In genomic region chr2:84259222-84259621, GRCm38 (mm10) we compare ENCODE assay signal across 27 mouse cellular contexts.
A peak's percentile ranks its signal among the peaks of the same experiment; 100 is the strongest.
DNase-seq lines count a peak whose midpoint lies in the region; ATAC-seq and TF ChIP-seq lines count a peak whose summit lies in the region.
"Had no signal": no experiment of that assay in that cellular context is flagged by ENCODE, and none has a peak within 500 bp of the region (broad histone marks: within the 10 kb centered on the region; RNA-seq: fewer than 3 reads in every experiment).

No protein-coding gene starts in this region.

- no peaks in the 10 kb centered on the region for H3K9me3 ChIP-seq in kidney, embryonic 14.5 days (ENCODE audit: control insufficient read depth, low read length)
- no peaks in the 10 kb centered on the region for H3K9me3 ChIP-seq in limb, embryonic 14.5 days (ENCODE audit: control insufficient read depth, low read length)
- no peaks in the 10 kb centered on the region for H3K9me3 ChIP-seq in limb, embryonic 10.5 days (replicated peaks)
- H3K9me3 ChIP-seq: forebrain, embryonic 13.5 days; midbrain, embryonic 13.5 days; stomach, embryonic 15.5 days had no signal

- H3K4me3 ChIP-seq in gastrocnemius, adult 2 months: no peak overlapping the region
- no peak overlapping the region for H3K4me3 ChIP-seq in kidney, embryonic 14.5 days (ENCODE audit: low read length)
- no peak overlapping the region for H3K4me3 ChIP-seq in limb, embryonic 14.5 days (replicated peaks; ENCODE audit: low read length)
- no peak overlapping the region for H3K4me3 ChIP-seq in limb, embryonic 10.5 days
- H3K4me3 ChIP-seq: forebrain, embryonic 13.5 days; midbrain, embryonic 13.5 days; stomach, embryonic 15.5 days had no signal

- DNase-seq in gastrocnemius, adult 2 months: no peak
- DNase-seq in gastrocnemius, postnatal 14 days: no peak
- no peak for DNase-seq in kidney, adult 18-20 months
- DNase-seq in limb, embryonic 14.5 days (ENCODE audit: low spot score): peak; percentile 38
- DNase-seq in limb, embryonic 10.5 days (ENCODE audit: low spot score): no peak
- DNase-seq in thymus, postnatal 14 days: no peak
- DNase-seq: adrenal gland, postnatal 25 days; cerebellum, adult 18-20 months; cerebellum, postnatal 10 days; gastrocnemius, postnatal 25 days; heart, adult 11 months; heart, postnatal 4 days; left cerebral cortex, postnatal 4 days; liver; lung, adult 2 months; lung, postnatal 10 days; right cerebral cortex, postnatal 25 days; thymus, postnatal 25 days had no signal

- no peak overlapping the region for H3K4me2 ChIP-seq in kidney, embryonic 14.5 days (replicated peaks; ENCODE audit: low read depth, low read length)
- H3K4me2 ChIP-seq in limb, embryonic 14.5 days (replicated peaks; ENCODE audit: low read depth, low read length, severe bottlenecking): no peak overlapping the region
- H3K4me2 ChIP-seq: forebrain, embryonic 13.5 days; heart, embryonic 11.5 days; hindbrain, embryonic 14.5 days; midbrain, embryonic 13.5 days; stomach, embryonic 15.5 days had no signal

- no peaks in the 10 kb centered on the region; the same call in 1 of the 2 replicates for H3K4me1 ChIP-seq in kidney, embryonic 14.5 days (ENCODE audit: control insufficient read depth, insufficient read depth, low read length)
- no peaks in the 10 kb centered on the region for H3K4me1 ChIP-seq in limb, embryonic 14.5 days (ENCODE audit: control insufficient read depth, insufficient read depth, low read length)
- H3K4me1 ChIP-seq in limb, embryonic 10.5 days: no peaks in the 10 kb centered on the region
- H3K4me1 ChIP-seq: forebrain, embryonic 13.5 days; midbrain, embryonic 13.5 days; stomach, embryonic 15.5 days had no signal

- TF ChIP-seq POLR2A in limb, embryonic 14.5 days (IDR thresholded peaks at IDR 0.05; ENCODE audit: borderline replicate concordance, extremely low read depth, insufficient read depth, insufficient read length): no peak

- peak; percentile 13; the same call in 1 of the 2 replicates for ATAC-seq in kidney, embryonic 14.5 days (ENCODE audit: low FRiP score, low TSS enrichment)
- ATAC-seq in limb, embryonic 14.5 days (ENCODE audit: low FRiP score, low read depth): no peak
- ATAC-seq: forebrain, embryonic 13.5 days; inflammation-experienced regulatory T-cells, adult 6 months; midbrain, embryonic 13.5 days had no signal

- TF ChIP-seq CTCF in gastrocnemius, adult 2 months (IDR thresholded peaks at IDR 0.05): peak; percentile 52

- WGBS in kidney, embryonic 14.5 days: 61% methylated on average over 1 of the region's 1 CpGs
- 71% methylated on average over 1 of the region's 1 CpGs for WGBS in limb, embryonic 14.5 days
- 85% methylated on average over 1 of the region's 1 CpGs for WGBS in limb, embryonic 10.5 days

- H3K27me3 ChIP-seq in kidney, embryonic 14.5 days (ENCODE audit: control insufficient read depth, insufficient read depth, low read length): no peaks in the 10 kb centered on the region
- no peaks in the 10 kb centered on the region for H3K27me3 ChIP-seq in limb, embryonic 14.5 days (ENCODE audit: control insufficient read depth, insufficient read depth, low read length)
- H3K27me3 ChIP-seq in limb, embryonic 10.5 days (ENCODE audit: low read depth, poor library complexity, severe bottlenecking): no peaks in the 10 kb centered on the region
- H3K27me3 ChIP-seq: forebrain, embryonic 13.5 days; midbrain, embryonic 13.5 days; stomach, embryonic 15.5 days had no signal

- no peak overlapping the region for H3K9ac ChIP-seq in kidney, embryonic 14.5 days (ENCODE audit: low read depth, low read length)
- no peak overlapping the region for H3K9ac ChIP-seq in limb, embryonic 14.5 days (ENCODE audit: low read depth, low read length, severe bottlenecking)
- H3K9ac ChIP-seq: forebrain, embryonic 13.5 days; hindbrain, embryonic 14.5 days; liver, embryonic 14.5 days; midbrain, embryonic 13.5 days; stomach, embryonic 15.5 days had no signal

- H3K36me3 ChIP-seq in kidney, embryonic 14.5 days (ENCODE audit: control insufficient read depth, insufficient read depth, low read length): no peaks in the 10 kb centered on the region
- no peaks in the 10 kb centered on the region for H3K36me3 ChIP-seq in limb, embryonic 14.5 days (ENCODE audit: control insufficient read depth, insufficient read depth, low read length)
- H3K36me3 ChIP-seq in limb, embryonic 10.5 days: no peaks in the 10 kb centered on the region
- H3K36me3 ChIP-seq: midbrain, embryonic 13.5 days; stomach, embryonic 15.5 days had no signal

- H3K27ac ChIP-seq in gastrocnemius, adult 2 months: no peak overlapping the region
- H3K27ac ChIP-seq in kidney, embryonic 14.5 days (ENCODE audit: low read depth, low read length): no peak overlapping the region
- H3K27ac ChIP-seq in limb, embryonic 14.5 days (replicated peaks; ENCODE audit: low read depth, low read length): no peak overlapping the region
- no peak overlapping the region for H3K27ac ChIP-seq in limb, embryonic 10.5 days
- H3K27ac ChIP-seq: forebrain, embryonic 13.5 days; hindbrain, embryonic 14.5 days; liver, embryonic 14.5 days; macrophage; midbrain, embryonic 13.5 days; stomach, embryonic 15.5 days had no signal

- intact Hi-C loops in gastrocnemius, adult 2 months (cut with DNase I): loop anchor here (5.0 kb wide), 1 partner anchor 168 kb away; the partner anchor contains the start of gene Calcrl
- intact Hi-C loops in gastrocnemius, postnatal 14 days (cut with DNase I; ENCODE audit: low total_unique reads): no loop called here
